Mouse (Mus musculus) monocyte, adult 2 months (primary cell): ENCODE results near the gene BC051665.

Experiments
- DNase-seq, 2 experiments: peaks; one replicate each; pipeline ENCODE4 v3.0.0; 2022; ENCODE audit warnings: low spot score in 2 of 2, low read depth in 1 of 2

Gene BC051665

DNA sequence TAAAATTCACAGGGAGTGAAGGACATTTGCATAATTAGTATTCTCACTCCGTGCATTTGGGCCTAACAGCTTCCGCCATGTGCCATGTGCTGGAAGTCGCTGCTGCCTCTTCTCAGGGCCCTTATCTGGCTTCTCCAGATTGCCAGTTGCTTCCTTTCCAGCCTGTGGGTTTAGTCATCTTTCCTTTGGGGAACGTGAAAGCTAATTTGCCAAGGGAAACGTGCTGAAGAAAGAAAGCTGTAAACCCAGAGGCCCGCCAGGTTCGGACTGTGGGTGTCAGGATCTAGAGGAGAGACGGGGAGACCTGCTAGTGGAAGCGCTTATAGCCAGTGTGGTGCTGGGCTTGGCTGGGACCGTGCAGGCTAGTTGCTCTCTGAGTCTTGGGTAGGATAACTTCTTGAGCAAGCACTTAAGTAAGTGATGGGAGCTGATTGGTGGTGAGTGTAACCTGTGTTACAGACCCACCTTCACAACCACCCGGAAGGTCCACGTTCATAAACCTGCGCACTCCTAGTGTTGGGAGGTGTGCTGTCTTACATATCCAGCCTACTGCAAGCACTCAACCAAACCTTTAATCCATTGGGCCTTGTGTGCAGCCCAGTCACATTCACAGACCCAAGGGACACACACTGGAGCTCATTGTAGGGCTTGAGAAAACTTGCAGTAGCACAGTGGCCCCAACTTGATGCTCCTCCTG is 42.6 kb downstream of the BC051665 start:
- no peak for DNase-seq

DNA sequence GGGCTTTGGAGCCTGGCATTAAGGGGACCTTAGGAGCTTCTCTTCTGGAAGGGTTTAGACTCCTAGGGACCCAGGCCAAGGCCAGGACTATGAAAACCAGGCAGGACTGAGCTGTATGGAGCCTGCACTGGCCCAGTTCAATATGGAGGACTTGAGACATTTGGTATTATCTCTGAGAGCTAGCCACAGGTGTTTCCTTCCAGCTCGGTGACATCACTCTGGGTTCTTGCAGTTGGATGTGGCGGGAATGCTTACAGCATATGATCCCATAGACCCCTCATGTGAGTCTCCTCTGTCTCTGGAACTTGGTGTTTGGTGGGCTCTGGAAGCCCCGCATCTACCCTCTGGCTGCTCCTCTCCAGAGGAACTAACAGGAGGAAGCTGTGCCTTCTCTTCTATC is 43.6 kb downstream of the BC051665 start:
- DNase-seq: no peak

DNA sequence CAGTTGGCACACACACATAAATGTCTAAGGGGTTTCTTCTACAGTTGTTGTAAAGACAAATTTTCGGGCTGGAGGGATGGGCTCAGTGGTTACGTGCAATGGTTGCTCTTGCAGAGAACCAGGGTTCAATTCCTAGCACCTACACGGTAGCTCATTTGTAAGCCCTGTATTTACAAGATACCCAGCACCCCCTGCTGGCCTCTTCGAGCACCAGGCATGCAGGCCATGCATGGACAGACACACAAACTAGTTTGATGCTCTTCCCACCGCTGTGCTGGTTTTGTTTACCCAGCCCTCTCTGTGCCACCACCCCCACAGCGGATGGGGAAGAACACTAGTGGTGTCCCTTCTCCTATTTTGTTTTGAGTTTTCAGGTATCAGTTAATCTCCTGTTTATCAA is 45.9 kb downstream of the BC051665 start:
- no peak for DNase-seq

DNA sequence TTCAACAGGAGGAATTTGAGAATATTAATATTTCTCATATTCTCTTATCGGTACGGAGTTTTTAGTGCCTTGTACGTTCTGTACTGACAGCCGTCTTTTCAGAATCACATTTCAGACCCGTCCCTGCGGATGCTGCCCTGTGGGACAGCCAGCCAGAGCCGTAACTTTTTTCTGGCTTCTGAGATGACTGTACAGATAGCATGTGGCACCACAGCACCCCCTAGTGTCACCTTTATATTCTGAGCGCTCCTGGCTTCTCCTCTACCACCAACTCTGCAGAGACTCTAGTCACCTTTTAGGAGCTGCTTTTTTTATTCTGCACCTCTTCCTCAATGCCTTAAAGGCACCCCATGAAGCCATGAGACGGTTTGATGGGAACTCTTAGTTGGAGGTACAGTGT is 47.7 kb downstream of the BC051665 start:
- peak in 1 of 2 experiments; percentile 47 for DNase-seq

DNA sequence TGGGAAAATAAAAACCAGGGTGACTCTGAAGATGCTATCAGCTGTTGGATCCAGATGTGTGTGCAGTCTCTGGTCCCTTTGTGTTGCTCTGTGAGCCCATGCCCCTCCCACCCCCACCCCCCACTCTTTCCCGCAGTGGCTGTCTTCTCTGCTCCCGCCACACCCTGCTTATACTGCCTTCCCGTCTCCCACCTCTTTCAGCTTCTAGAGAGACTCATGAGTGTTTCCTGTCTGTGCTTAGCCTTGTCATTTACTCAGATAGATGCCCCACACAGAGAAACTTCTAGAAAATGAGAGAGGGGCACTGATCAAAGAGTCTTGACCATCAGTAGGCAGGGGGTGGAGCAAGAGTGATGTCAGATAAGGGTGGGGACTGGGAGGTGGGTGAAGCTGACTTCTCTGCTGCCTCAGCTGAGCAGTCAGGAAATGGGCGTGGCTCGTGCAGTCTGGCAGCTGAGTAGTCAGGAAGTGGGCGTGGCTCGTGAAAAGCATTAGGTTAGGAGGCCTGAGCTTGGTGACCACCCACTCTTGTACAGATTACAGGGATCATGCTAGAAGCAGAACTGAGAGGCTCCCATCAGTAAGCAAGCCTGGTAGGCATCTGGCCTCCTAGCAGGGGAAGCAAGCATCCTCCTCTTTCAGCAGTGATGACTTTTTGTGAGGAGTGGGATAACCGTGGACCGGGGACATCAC is 48.4 kb downstream of the BC051665 start:
- DNase-seq: peak; percentile 74 to 76

DNA sequence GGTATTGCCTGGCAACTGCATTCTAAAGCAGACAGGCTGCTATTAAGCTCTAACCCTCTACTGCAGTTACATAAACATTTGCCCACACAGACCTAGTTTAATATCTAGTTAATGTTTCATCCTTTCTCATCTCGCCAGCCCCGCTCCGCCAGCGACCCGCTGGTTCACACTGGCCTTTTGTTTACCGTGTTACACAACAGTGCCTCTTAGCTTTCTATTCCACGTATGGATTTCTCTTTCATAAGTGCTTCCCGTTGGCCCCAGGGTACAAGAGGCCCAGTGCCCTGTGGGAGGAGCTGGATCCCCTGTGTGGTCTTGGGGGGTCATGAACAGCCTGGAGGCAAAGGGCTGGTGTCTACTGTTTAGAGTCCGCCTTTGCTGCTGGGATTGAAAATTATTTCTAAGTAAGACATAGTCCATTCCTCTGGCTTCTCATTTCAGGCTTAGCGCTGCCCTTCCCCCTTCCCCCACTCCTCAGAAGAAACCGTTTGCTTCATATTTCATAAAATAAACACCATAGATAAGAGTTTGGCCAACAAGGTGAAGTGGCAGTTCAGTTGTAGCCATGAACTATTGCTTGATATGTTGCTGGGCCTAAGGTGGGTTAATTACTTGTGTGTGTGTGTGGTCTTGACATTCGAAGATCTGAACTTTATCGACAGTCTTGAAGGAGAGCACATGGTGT is 49.6 kb downstream of the BC051665 start:
- no peak for DNase-seq

DNA sequence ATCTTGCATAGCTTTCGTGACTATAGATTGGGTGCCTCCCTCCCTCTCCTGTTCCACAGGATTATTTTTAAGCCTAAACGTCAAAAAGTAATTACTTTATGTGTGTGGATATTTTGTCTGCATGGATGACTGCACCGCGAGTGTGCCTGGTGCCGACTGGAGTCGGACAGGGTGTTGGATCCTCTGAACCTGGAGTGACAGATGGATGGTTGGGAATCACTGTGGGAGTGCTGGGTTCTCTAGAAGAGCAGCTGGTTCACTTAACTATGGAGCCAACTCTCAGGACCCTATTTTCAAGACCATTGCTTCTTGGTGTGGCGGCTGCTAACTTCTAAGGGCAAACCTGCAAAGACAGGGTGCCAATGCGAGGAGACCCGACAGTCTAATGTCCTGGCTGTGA is 50.9 kb downstream of the BC051665 start:
- no peak for DNase-seq
